Mouse (Mus musculus): ENCODE measurements around the gene Palm. TPM values are rescaled to one million over a fixed set of nuclear protein-coding genes. Genes with fewer than 3 reads are reported as not detected.
"Not testable (repeated sequence)": the region's sequence is repeated elsewhere in the genome, so short reads cannot be mapped to it uniquely, and the experiment has no call there.

Gene Palm
- 48.1 and 48.5 TPM in 2 replicates for polyA plus RNA-seq (2015; fragmentation: Nextera tagmentation; extraction: Ambion mirVana)

GRCm38 (mm10) chr10:79793051-79793737 lies at the start of gene Palm:
Gene Palm (plus strand): TSS chr10:79793572.
- Histone ChIP-seq H3K4me2 (replicated peaks) (peak within 1 kb of the TSS; percentile 86), H3K4me3 (replicated peaks) (peak within 1 kb of the TSS; percentile 66), H3K9me3 (no peaks in the 10 kb centered on the region), H3K27me3 (replicated peaks) (no peaks in the 10 kb centered on the region), H3K27ac (peak within 1 kb of the TSS; percentile 63), H3K4me1 (replicated peaks) (peaks cover 24% of the 10 kb centered on the region), H3K36me3 (no peaks in the 10 kb centered on the region), H3K9ac (peak within 1 kb of the TSS; percentile 68)
- peak; percentile 72 for ATAC-seq
- 5% methylated on average over 51 of the region's 51 CpGs for WGBS

GRCm38 (mm10) chr10:79743650-79744365 lies 49.6 kb upstream of the Palm start:
- peaks cover 49% of the 10 kb centered on the region for H3K36me3 ChIP-seq
- H3K4me2 ChIP-seq (replicated peaks): no peak overlapping the region
- no peak for ATAC-seq
- no peaks in the 10 kb centered on the region for H3K27me3 ChIP-seq (replicated peaks)
- peaks cover 18% of the 10 kb centered on the region for H3K9me3 ChIP-seq
- no peak overlapping the region for H3K27ac ChIP-seq
- peaks cover 12% of the 10 kb centered on the region; the same call in 1 of the 2 replicates for H3K4me1 ChIP-seq (replicated peaks)
- 93% methylated on average over 15 of the region's 15 CpGs for WGBS
- H3K9ac ChIP-seq: no peak overlapping the region
- H3K4me3 ChIP-seq (replicated peaks): no peak overlapping the region

- no peak overlapping the region for H3K9ac ChIP-seq
- peaks cover 33% of the 10 kb centered on the region for H3K36me3 ChIP-seq
- H3K4me2 ChIP-seq (replicated peaks): peak overlapping the region; percentile 56
- ATAC-seq: peak; percentile 20; the same call in 1 of the 2 replicates
- WGBS: 91% methylated on average over 3 of the region's 3 CpGs
- peaks cover 7% of the 10 kb centered on the region for H3K9me3 ChIP-seq
- H3K4me3 ChIP-seq (replicated peaks): peak overlapping the region; percentile 52
- H3K27ac ChIP-seq: no peak overlapping the region
- no peaks in the 10 kb centered on the region for H3K27me3 ChIP-seq (replicated peaks)
- peaks cover 12% of the 10 kb centered on the region; the same call in 1 of the 2 replicates for H3K4me1 ChIP-seq (replicated peaks)
Observed at GRCm38 (mm10) chr10:79745411-79745810, 48.0 kb upstream of the Palm start.

GRCm38 (mm10) chr10:79745898-79746773 lies 47.2 kb upstream of the Palm start, which contains the start of gene Polrmt:
Gene Polrmt (minus strand): TSS chr10:79746581.
- peak; percentile 98 for ATAC-seq
- H3K27ac ChIP-seq: no peak within 1 kb of the TSS

GRCm38 (mm10) chr10:79746774-79747151 lies 46.6 kb upstream of the Palm start:
- Histone ChIP-seq H3K27me3 (replicated peaks) (no peaks in the 10 kb centered on the region), H3K4me3 (replicated peaks) (no peak overlapping the region; the same call in 1 of the 2 replicates), H3K9me3 (no peaks in the 10 kb centered on the region), H3K36me3 (peaks cover 19% of the 10 kb centered on the region), H3K27ac (no peak overlapping the region), H3K9ac (peak overlapping the region; percentile 39; the same call in 1 of the 2 replicates), H3K4me1 (replicated peaks) (peaks cover 12% of the 10 kb centered on the region; the same call in 1 of the 2 replicates), H3K4me2 (replicated peaks) (peak overlapping the region; percentile 57)
- ATAC-seq: peak; percentile 72
- 20% methylated on average over 6 of the region's 6 CpGs for WGBS

More at GRCm38 (mm10) chr10:79745898-79746773, 47.2 kb upstream of the Palm start, which contains the start of gene Polrmt:
- Histone ChIP-seq H3K9ac (peak within 1 kb of the TSS; percentile 53), H3K36me3 (peaks cover 26% of the 10 kb centered on the region), H3K4me3 (replicated peaks) (peak within 1 kb of the TSS; percentile 52), H3K4me2 (replicated peaks) (peak within 1 kb of the TSS; percentile 57), H3K4me1 (replicated peaks) (peaks cover 12% of the 10 kb centered on the region; the same call in 1 of the 2 replicates), H3K27me3 (replicated peaks) (no peaks in the 10 kb centered on the region), H3K9me3 (peaks cover 3% of the 10 kb centered on the region)
- WGBS: 2% methylated on average over 38 of the region's 38 CpGs

GRCm38 (mm10) chr10:79748496-79748895 lies 44.9 kb upstream of the Palm start:
- Histone ChIP-seq H3K4me2 (replicated peaks) (no peak overlapping the region), H3K4me3 (replicated peaks) (no peak overlapping the region), H3K27ac (no peak overlapping the region), H3K9ac (no peak overlapping the region), H3K27me3 (replicated peaks) (no peaks in the 10 kb centered on the region), H3K9me3 (no peaks in the 10 kb centered on the region), H3K4me1 (replicated peaks) (peaks cover 12% of the 10 kb centered on the region; the same call in 1 of the 2 replicates), H3K36me3 (peaks cover 4% of the 10 kb centered on the region; the same call in 1 of the 2 replicates)
- ATAC-seq: no peak
- WGBS: 85% methylated on average over 6 of the region's 6 CpGs

- no peaks in the 10 kb centered on the region for H3K9me3 ChIP-seq
- H3K27ac ChIP-seq: no peak within 1 kb of the TSS
- peak within 1 kb of the TSS; percentile 29 for H3K4me3 ChIP-seq (replicated peaks)
- H3K36me3 ChIP-seq: peaks cover 21% of the 10 kb centered on the region
- peak within 1 kb of the TSS; percentile 43 for H3K9ac ChIP-seq
- H3K4me1 ChIP-seq (replicated peaks): peaks cover 9% of the 10 kb centered on the region
- peak; percentile 86 for ATAC-seq
- WGBS: 1% methylated on average over 36 of the region's 36 CpGs
- H3K27me3 ChIP-seq (replicated peaks): no peaks in the 10 kb centered on the region
- H3K4me2 ChIP-seq (replicated peaks): peak within 1 kb of the TSS; percentile 65
Observed at GRCm38 (mm10) chr10:79754856-79755516, 38.4 kb upstream of the Palm start, which contains the start of gene Fgf22. Gene Fgf22 (plus strand): TSS chr10:79755076.

- Histone ChIP-seq H3K4me2 (replicated peaks) (no peak overlapping the region), H3K27ac (no peak overlapping the region), H3K36me3 (peaks cover 30% of the 10 kb centered on the region), H3K9me3 (no peaks in the 10 kb centered on the region), H3K4me1 (replicated peaks) (peaks cover 9% of the 10 kb centered on the region), H3K4me3 (replicated peaks) (no peak overlapping the region), H3K27me3 (replicated peaks) (no peaks in the 10 kb centered on the region), H3K9ac (no peak overlapping the region)
- WGBS: 80% methylated on average over 3 of the region's 3 CpGs
- no peak for ATAC-seq
Observed at GRCm38 (mm10) chr10:79755854-79756253, 37.5 kb upstream of the Palm start.

GRCm38 (mm10) chr10:79756660-79757059 lies 36.7 kb upstream of the Palm start:
- no peak for ATAC-seq
- H3K27me3 ChIP-seq (replicated peaks): no peaks in the 10 kb centered on the region
- H3K4me1 ChIP-seq (replicated peaks): peaks cover 9% of the 10 kb centered on the region
- no peak overlapping the region for H3K4me3 ChIP-seq (replicated peaks)
- peaks cover 38% of the 10 kb centered on the region for H3K36me3 ChIP-seq
- no peak overlapping the region for H3K9ac ChIP-seq
- H3K4me2 ChIP-seq (replicated peaks): no peak overlapping the region
- H3K9me3 ChIP-seq: no peaks in the 10 kb centered on the region
- H3K27ac ChIP-seq: no peak overlapping the region
- 89% methylated on average over 24 of the region's 24 CpGs for WGBS

GRCm38 (mm10) chr10:79759675-79760074 lies 33.7 kb upstream of the Palm start:
- ATAC-seq; H3K27ac ChIP-seq; H3K9ac ChIP-seq; H3K27me3 ChIP-seq (replicated peaks); H3K4me3 ChIP-seq (replicated peaks); H3K4me2 ChIP-seq (replicated peaks); H3K9me3 ChIP-seq: not testable (repeated sequence)
- WGBS: 100% methylated on average over 1 of the region's 1 CpGs
- Histone ChIP-seq H3K4me1 (replicated peaks) (peaks cover 19% of the 10 kb centered on the region), H3K36me3 (peaks cover 44% of the 10 kb centered on the region)

- H3K4me1 ChIP-seq (replicated peaks): peaks cover 21% of the 10 kb centered on the region
Observed at GRCm38 (mm10) chr10:79760603-79761143, 32.7 kb upstream of the Palm start.

More at GRCm38 (mm10) chr10:79760603-79761143, 32.7 kb upstream of the Palm start:
- Histone ChIP-seq H3K4me3 (replicated peaks) (no peak overlapping the region), H3K36me3 (peaks cover 44% of the 10 kb centered on the region), H3K4me2 (replicated peaks) (no peak overlapping the region), H3K9ac (no peak overlapping the region), H3K9me3 (no peaks in the 10 kb centered on the region), H3K27me3 (replicated peaks) (no peaks in the 10 kb centered on the region), H3K27ac (no peak overlapping the region)
- 92% methylated on average over 11 of the region's 11 CpGs for WGBS
- no peak for ATAC-seq

Data from intestine, embryonic 15.5 days (tissue).